Mouse (Mus musculus): ENCODE measurements at regions not wholly inside any gene's neighbourhood (a gene's known extent, or its start where the extent isn't known, plus 50 kb on each side); places are given as distances from the start of the nearest gene placed in this dataset.

- H3K4me1 ChIP-seq: no peaks in the 10 kb centered on the region
- 88% methylated on average over 5 of the region's 5 CpGs for WGBS
- no peak overlapping the region for H3K27ac ChIP-seq (replicated peaks)
- no peaks in the 10 kb centered on the region for H3K27me3 ChIP-seq
- H3K9me3 ChIP-seq: no peaks in the 10 kb centered on the region
- H3K9ac ChIP-seq (replicated peaks): no peak overlapping the region
- H3K4me2 ChIP-seq (replicated peaks): no peak overlapping the region
- H3K36me3 ChIP-seq: no peaks in the 10 kb centered on the region
- no peak for ATAC-seq (ENCODE audit: low FRiP score, low read depth)
- no peak overlapping the region for H3K4me3 ChIP-seq
Observed at GRCm38 (mm10) chr13:101527691-101528090, 240.3 kb downstream of the Pik3r1 start.

GRCm38 (mm10) chr13:101524781-101525180, 243.2 kb downstream of the Pik3r1 start:
- Histone ChIP-seq H3K4me2 (replicated peaks) (no peak overlapping the region), H3K9me3 (no peaks in the 10 kb centered on the region), H3K36me3 (no peaks in the 10 kb centered on the region), H3K4me1 (no peaks in the 10 kb centered on the region), H3K27me3 (no peaks in the 10 kb centered on the region), H3K9ac (replicated peaks) (no peak overlapping the region), H3K4me3 (no peak overlapping the region), H3K27ac (replicated peaks) (no peak overlapping the region)
- 92% methylated on average over 3 of the region's 3 CpGs for WGBS
- no peak for ATAC-seq (ENCODE audit: low FRiP score, low read depth)

- no peak for ATAC-seq (ENCODE audit: low FRiP score, low read depth)
- no peaks in the 10 kb centered on the region for H3K4me1 ChIP-seq
- H3K9me3 ChIP-seq: no peaks in the 10 kb centered on the region
- no peak overlapping the region for H3K27ac ChIP-seq (replicated peaks)
- H3K4me3 ChIP-seq: no peak overlapping the region
- no peak overlapping the region for H3K4me2 ChIP-seq (replicated peaks)
- H3K9ac ChIP-seq (replicated peaks): no peak overlapping the region
- whole genome bisulfite sequencing: 88% methylated on average over 3 of the region's 3 CpGs
- H3K27me3 ChIP-seq: no peaks in the 10 kb centered on the region
- H3K36me3 ChIP-seq: no peaks in the 10 kb centered on the region
Observed at GRCm38 (mm10) chr13:101524223-101524622, 243.8 kb downstream of the Pik3r1 start.

GRCm38 (mm10) chr13:101523492-101523891, 244.5 kb downstream of the Pik3r1 start:
- Histone ChIP-seq H3K4me2 (replicated peaks) (no peak overlapping the region), H3K36me3 (no peaks in the 10 kb centered on the region), H3K27me3 (no peaks in the 10 kb centered on the region), H3K4me3 (no peak overlapping the region), H3K27ac (replicated peaks) (no peak overlapping the region), H3K9ac (replicated peaks) (no peak overlapping the region), H3K9me3 (no peaks in the 10 kb centered on the region), H3K4me1 (no peaks in the 10 kb centered on the region)
- ATAC-seq (ENCODE audit: low FRiP score, low read depth): no peak
- 84% methylated on average over 3 of the region's 3 CpGs for WGBS

- Histone ChIP-seq H3K9ac (replicated peaks) (no peak overlapping the region), H3K27me3 (no peaks in the 10 kb centered on the region), H3K9me3 (no peaks in the 10 kb centered on the region), H3K4me2 (replicated peaks) (no peak overlapping the region), H3K27ac (replicated peaks) (no peak overlapping the region), H3K4me3 (no peak overlapping the region), H3K4me1 (no peaks in the 10 kb centered on the region), H3K36me3 (no peaks in the 10 kb centered on the region)
- WGBS: 92% methylated on average over 2 of the region's 2 CpGs
- ATAC-seq (ENCODE audit: low FRiP score, low read depth): no peak
Observed at GRCm38 (mm10) chr13:101522597-101522996, 245.4 kb downstream of the Pik3r1 start.

GRCm38 (mm10) chr13:101513354-101513753, 254.7 kb downstream of the Pik3r1 start:
- no peak overlapping the region for H3K4me2 ChIP-seq (replicated peaks)
- H3K4me3 ChIP-seq: no peak overlapping the region
- no peaks in the 10 kb centered on the region for H3K4me1 ChIP-seq
- no peaks in the 10 kb centered on the region for H3K36me3 ChIP-seq
- H3K27ac ChIP-seq (replicated peaks): no peak overlapping the region
- 83% methylated on average over 3 of the region's 3 CpGs for WGBS
- ATAC-seq (ENCODE audit: low FRiP score, low read depth): no peak
- no peaks in the 10 kb centered on the region for H3K27me3 ChIP-seq
- H3K9me3 ChIP-seq: no peaks in the 10 kb centered on the region
- H3K9ac ChIP-seq (replicated peaks): no peak overlapping the region

- H3K27ac ChIP-seq (replicated peaks): no peak overlapping the region
- no peaks in the 10 kb centered on the region for H3K4me1 ChIP-seq
- H3K4me3 ChIP-seq: no peak overlapping the region
- no peak overlapping the region for H3K9ac ChIP-seq (replicated peaks)
- no peaks in the 10 kb centered on the region for H3K36me3 ChIP-seq
- H3K4me2 ChIP-seq (replicated peaks): no peak overlapping the region
- H3K9me3 ChIP-seq: no peaks in the 10 kb centered on the region
- WGBS: 41% methylated on average over 1 of the region's 1 CpGs
- no peak for ATAC-seq (ENCODE audit: low FRiP score, low read depth)
- no peaks in the 10 kb centered on the region for H3K27me3 ChIP-seq
Observed at GRCm38 (mm10) chr13:101509946-101510345, 258.1 kb downstream of the Pik3r1 start.

GRCm38 (mm10) chr13:101508331-101508730, 259.7 kb downstream of the Pik3r1 start:
- H3K36me3 ChIP-seq: no peaks in the 10 kb centered on the region
- H3K4me1 ChIP-seq: no peaks in the 10 kb centered on the region
- no peak overlapping the region for H3K4me3 ChIP-seq
- ATAC-seq (ENCODE audit: low FRiP score, low read depth): no peak
- no peaks in the 10 kb centered on the region for H3K27me3 ChIP-seq
- H3K27ac ChIP-seq (replicated peaks): no peak overlapping the region
- no peak overlapping the region for H3K4me2 ChIP-seq (replicated peaks)
- no peak overlapping the region for H3K9ac ChIP-seq (replicated peaks)
- H3K9me3 ChIP-seq: no peaks in the 10 kb centered on the region

GRCm38 (mm10) chr13:101506696-101507095, 261.3 kb downstream of the Pik3r1 start:
- Histone ChIP-seq H3K4me2 (replicated peaks) (no peak overlapping the region), H3K27me3 (no peaks in the 10 kb centered on the region), H3K4me1 (no peaks in the 10 kb centered on the region), H3K9me3 (no peaks in the 10 kb centered on the region), H3K4me3 (no peak overlapping the region), H3K9ac (replicated peaks) (no peak overlapping the region), H3K36me3 (no peaks in the 10 kb centered on the region), H3K27ac (replicated peaks) (no peak overlapping the region)
- no peak for ATAC-seq (ENCODE audit: low FRiP score, low read depth)

- WGBS: 83% methylated on average over 1 of the region's 1 CpGs
- H3K27ac ChIP-seq (replicated peaks): no peak overlapping the region
- H3K9ac ChIP-seq (replicated peaks): no peak overlapping the region
- H3K4me3 ChIP-seq: no peak overlapping the region
- ATAC-seq (ENCODE audit: low FRiP score, low read depth): no peak
- no peak overlapping the region for H3K4me2 ChIP-seq (replicated peaks)
- no peaks in the 10 kb centered on the region for H3K27me3 ChIP-seq
- H3K9me3 ChIP-seq: no peaks in the 10 kb centered on the region
- H3K4me1 ChIP-seq: no peaks in the 10 kb centered on the region
- H3K36me3 ChIP-seq: no peaks in the 10 kb centered on the region
Observed at GRCm38 (mm10) chr13:101505054-101505453, 263.0 kb downstream of the Pik3r1 start.

GRCm38 (mm10) chr13:101504241-101504640, 263.8 kb downstream of the Pik3r1 start:
- ATAC-seq (ENCODE audit: low FRiP score, low read depth): no peak
- Histone ChIP-seq H3K9me3 (no peaks in the 10 kb centered on the region), H3K4me2 (replicated peaks) (no peak overlapping the region), H3K36me3 (no peaks in the 10 kb centered on the region), H3K4me3 (no peak overlapping the region), H3K27ac (replicated peaks) (no peak overlapping the region), H3K9ac (replicated peaks) (no peak overlapping the region), H3K4me1 (no peaks in the 10 kb centered on the region), H3K27me3 (no peaks in the 10 kb centered on the region)
- WGBS: 79% methylated on average over 5 of the region's 5 CpGs

- Histone ChIP-seq H3K9ac (replicated peaks) (no peak overlapping the region), H3K4me3 (no peak overlapping the region), H3K27ac (replicated peaks) (no peak overlapping the region), H3K36me3 (no peaks in the 10 kb centered on the region), H3K4me1 (no peaks in the 10 kb centered on the region), H3K4me2 (replicated peaks) (no peak overlapping the region), H3K9me3 (no peaks in the 10 kb centered on the region), H3K27me3 (no peaks in the 10 kb centered on the region)
- no peak for ATAC-seq (ENCODE audit: low FRiP score, low read depth)
- WGBS: 81% methylated on average over 5 of the region's 5 CpGs
Observed at GRCm38 (mm10) chr13:101501845-101502284, 266.2 kb downstream of the Pik3r1 start.

- no peak overlapping the region for H3K4me2 ChIP-seq (replicated peaks)
- no peaks in the 10 kb centered on the region for H3K36me3 ChIP-seq
- no peak overlapping the region for H3K4me3 ChIP-seq
- H3K27me3 ChIP-seq: no peaks in the 10 kb centered on the region
- WGBS: 100% methylated on average over 3 of the region's 3 CpGs
- H3K9me3 ChIP-seq: no peaks in the 10 kb centered on the region
- no peaks in the 10 kb centered on the region for H3K4me1 ChIP-seq
- no peak overlapping the region for H3K9ac ChIP-seq (replicated peaks)
- no peak for ATAC-seq (ENCODE audit: low FRiP score, low read depth)
- H3K27ac ChIP-seq (replicated peaks): no peak overlapping the region
Observed at GRCm38 (mm10) chr13:101501061-101501460, 267.0 kb downstream of the Pik3r1 start.
